Mouse (Mus musculus) mesoderm, embryonic 11.5 days (tissue): Measurements from ENCODE around the gene Pbx1.

Experiments
- DNase-seq: peaks from one replicate; pipeline ENCODE4 v3.0.0-alpha.2; 2012; ENCODE audit warnings: low read depth, low spot score

The Pbx1 gene

DNA sequence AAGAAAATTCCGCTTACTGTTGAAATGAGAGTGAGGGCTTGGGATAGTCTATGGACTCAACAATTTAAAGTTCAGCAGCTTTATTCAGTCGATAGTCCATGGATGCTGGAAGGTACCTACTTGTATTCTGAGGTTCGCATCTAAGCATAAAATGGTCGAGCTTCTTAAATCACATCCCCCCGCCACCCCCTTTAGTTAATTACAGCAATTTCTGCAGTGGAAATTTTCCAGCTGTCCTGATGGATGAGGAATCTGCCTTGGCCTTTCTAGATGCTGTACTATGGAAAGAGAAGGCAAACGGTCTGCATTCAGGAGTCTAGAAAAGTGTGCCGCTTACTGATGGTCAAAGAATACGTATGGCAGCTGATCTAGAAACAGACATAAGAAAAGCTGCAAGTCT is 262.3 kb downstream of the Pbx1 start:
- DNase-seq, result no peak

DNA sequence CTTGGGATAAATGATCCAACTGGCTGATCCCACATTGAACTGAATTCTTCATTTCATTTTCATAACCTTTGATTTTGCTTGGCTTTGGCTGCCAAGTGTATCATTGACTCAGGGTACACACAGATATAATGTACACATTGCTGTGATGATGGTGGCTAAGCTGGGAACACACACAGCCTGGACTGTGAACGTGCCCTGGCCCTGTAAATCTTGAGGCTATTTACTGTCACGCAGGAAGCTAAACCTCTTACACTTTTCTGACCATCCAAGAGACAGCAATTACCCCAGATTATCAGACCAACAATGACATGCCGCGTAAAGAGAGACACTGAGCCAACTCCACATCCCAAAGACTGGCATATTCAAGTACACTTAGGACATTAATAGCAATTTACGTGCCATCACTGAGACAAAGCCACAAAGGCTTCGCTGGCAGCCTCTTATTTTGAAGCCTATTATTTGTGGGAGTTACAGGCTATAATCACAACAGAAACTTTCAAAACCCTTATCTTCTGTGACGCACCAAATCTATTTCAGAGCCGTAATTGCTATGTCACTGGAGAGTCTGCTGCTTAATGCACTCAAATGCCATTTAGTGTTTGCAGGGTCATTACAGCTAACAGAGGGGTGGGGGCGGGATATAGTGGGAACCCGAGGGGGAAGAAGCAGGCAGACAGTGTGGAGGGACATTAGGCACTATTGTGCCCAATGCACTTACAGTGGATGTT is 262.9 kb downstream of the Pbx1 start:
- no peak for DNase-seq

DNA sequence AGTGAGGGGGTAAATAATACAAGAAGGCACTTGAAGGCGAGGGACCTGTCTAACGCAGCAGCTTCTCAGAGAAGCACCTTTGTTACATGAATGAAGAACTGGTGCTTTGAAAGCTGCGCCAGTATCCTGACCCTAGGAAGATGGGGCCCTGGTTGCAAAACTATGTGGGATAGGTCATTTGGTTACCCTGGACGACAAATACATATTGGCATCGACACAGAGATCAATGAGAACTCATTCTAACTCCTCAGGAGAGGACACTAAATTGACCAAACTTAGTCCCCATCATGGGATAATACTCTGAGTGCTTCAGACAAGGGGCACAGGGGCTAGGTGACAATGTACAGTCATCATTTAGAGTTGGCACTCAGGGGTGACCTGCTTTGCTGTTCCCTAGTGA is 264.3 kb downstream of the Pbx1 start:
- no peak for DNase-seq

DNA sequence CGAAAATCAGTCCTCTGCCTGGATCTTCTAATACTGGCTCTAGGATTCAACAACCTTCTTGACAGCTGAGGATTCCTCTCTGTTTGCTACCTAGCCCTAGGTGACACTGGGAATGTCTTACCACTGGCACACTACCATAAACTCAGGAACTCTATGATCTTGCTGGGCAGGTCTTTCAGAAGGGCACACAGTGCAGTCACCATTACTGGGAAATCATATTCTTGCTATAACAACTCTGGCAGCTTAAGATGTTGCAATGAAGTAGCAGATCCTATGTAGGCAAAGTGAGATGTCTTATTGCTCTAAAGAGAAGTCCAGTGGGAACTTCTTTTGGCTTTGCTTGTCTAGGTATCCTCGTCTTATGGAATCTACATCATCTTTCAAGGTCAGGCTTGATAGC is 265.2 kb downstream of the Pbx1 start:
- DNase-seq, result no peak

DNA sequence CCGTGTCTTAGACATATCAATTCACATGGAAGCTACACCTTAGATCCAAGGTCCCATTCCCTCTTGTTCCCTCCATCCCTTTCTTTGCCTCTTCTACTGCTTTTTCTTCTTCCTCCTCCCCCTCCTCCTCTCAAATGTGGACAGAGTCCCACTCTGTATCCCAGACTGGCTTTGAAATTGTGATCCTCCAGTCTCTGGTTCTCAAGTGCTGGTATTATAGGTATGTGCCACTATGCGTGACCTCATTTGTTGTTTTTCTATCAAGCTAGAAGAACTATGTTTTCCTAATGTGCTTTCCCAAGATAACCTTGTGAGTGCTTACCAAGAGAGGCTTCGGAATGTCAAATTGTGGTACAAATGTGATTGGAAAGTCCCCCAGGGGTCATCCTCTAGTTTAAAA is 267.1 kb downstream of the Pbx1 start:
- DNase-seq, result no peak

DNA sequence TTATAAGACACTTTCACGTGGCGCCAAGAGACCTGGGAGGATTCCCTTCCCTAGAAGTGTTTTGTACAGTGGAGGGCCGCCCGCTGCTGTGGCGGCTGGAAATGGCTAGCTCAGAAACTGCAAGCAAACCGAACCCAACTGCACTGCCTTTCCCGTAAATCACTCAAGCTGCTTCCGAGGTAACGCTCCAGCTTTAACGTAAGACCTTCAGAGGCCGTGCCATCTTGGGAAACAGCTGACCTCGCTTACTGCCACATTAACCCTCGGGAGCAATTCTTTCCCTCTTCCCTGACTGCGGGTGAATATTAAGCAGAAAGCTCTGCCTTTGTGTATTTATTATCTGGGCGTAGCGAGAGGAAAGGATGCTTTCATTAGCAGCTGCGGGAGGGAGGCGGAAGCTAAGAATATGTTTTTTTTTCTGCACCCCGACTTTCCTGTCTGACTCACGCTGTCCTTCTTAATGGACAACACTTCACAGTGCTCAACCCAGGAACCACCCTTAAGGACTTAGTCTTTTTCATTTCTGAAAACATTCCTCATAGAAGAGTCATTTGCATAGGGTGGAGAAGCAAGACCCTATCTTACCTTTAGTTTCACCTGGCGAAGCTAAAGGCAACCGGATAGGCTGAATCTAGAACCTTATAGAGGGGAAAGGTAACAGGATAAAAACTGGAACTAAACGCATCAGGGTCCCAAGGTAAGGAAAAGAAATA is 268.4 kb downstream of the Pbx1 start:
- DNase-seq, result peak; percentile 82

DNA sequence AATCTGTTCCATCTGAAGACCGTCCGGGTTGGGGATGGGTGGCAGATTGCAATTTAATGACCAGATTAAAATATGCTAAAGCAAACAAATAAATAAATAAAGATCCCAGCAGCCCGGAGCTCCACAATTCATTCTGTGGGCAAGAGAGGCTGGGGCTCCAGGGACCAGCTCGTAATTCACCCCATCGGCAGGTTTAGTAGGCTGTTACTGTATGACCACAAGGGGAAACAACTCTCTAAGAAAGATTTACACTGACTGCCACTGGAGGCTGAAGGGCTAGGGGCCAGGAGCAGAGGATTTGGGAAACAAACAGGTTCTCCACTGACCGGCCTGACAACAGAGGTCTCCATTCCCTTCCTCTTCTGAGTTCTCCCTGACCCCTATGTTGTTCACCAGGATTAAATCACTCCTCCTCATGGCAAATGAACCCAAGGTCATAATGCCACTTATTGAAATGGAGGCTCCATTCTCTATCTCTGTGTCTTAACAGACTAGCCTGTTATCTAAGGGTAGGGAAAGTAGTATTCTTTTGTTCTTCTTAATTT is 292.9 kb downstream of the Pbx1 start:
- peak; percentile 43 for DNase-seq

DNA sequence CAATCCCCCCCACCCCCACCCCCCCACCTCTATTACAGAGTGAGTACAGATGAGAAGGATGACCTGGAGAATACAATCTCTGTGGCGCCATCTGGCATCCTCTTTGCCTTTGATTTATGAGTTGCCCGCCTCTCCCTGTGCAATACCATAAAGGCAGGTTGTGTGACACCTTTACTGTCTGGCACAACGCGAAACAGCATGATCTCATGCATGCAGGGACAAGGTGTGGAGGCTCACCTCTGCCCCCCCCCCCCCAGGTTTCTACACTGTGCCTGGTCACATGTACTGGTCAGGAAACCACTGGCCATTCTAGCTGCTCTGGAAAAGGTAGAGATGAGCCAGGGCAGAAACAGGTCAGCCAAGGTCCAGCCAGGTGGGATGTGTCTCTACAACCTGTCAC is 293.4 kb downstream of the Pbx1 start:
- no peak for DNase-seq

DNA sequence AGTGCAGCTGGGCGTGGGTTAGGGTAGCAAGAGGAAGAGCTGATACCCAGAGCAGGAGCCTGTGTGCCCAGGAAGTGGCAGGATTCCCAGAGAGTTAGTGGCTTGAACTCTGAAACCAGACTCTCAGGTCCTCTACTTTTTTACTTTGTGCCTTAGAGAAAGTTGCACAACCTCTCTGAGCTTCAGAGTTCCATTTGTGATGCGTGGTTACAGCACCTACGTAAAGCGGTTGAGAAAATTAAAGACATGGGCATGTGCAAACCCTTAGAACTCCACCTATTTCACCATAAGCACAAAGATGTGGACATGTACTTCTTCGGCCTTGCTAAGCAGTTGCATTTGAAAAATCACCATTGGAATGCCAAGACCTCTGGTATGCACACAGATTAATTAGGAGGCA is 294.2 kb downstream of the Pbx1 start:
- DNase-seq, result no peak

DNA sequence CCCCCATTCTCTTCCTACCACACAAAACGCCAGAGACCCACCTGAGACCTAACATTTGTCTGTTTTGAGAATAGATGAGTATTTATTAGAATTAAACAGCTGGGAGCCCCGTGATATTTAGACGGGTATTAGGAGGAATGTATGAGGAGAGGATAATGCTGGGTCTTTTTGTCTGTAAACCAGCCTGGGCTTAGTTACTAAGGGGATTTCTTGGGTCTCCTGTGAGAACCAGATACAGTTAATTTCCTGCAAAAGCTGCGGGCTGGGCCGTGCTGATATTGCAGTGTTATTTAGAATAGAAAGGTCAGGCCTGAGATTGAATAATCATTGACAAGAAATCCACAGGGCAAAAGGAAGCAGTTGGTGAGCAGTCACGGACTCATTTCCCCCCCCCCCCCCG is 296.5 kb downstream of the Pbx1 start:
- no peak for DNase-seq

DNA sequence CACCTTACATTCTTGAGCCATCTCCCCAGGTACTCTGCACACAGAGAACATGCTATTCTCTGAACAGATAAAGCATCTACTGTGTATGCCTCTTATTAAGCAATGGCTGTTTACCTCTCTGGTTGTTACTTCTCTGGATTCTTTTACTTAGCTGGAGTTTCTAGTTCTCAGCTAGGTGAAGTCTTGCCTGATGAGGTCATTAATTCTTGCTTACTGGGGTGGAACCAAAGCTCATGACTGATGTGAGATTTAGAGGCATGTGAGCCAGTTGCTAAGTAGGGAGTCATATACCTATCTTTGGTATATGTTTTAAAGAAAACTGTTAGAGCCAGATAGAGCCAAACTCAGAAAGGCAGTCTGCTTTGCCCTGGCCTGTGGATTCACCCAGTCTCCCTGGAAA is 298.4 kb downstream of the Pbx1 start:
- DNase-seq, result no peak

DNA sequence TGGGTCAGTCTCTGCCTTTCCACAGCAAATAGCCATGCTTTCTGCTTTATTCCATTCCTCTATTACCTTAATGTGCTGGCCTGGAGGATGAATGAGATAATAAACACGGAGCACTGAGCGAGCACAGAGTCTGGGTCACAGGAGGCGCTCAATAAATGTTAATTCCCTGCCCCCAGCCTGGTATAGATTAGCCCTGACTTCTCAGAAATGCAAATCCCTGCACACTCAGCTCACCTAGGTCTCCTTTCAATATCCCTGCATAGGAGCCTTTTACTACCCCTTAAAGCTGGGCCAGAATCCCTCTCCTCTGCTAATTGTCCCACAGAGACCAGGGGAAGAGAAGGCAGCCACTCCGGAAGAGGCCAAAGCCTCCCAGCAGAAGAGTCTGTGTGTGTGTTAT is 304.1 kb downstream of the Pbx1 start:
- peak; percentile 10 for DNase-seq

DNA sequence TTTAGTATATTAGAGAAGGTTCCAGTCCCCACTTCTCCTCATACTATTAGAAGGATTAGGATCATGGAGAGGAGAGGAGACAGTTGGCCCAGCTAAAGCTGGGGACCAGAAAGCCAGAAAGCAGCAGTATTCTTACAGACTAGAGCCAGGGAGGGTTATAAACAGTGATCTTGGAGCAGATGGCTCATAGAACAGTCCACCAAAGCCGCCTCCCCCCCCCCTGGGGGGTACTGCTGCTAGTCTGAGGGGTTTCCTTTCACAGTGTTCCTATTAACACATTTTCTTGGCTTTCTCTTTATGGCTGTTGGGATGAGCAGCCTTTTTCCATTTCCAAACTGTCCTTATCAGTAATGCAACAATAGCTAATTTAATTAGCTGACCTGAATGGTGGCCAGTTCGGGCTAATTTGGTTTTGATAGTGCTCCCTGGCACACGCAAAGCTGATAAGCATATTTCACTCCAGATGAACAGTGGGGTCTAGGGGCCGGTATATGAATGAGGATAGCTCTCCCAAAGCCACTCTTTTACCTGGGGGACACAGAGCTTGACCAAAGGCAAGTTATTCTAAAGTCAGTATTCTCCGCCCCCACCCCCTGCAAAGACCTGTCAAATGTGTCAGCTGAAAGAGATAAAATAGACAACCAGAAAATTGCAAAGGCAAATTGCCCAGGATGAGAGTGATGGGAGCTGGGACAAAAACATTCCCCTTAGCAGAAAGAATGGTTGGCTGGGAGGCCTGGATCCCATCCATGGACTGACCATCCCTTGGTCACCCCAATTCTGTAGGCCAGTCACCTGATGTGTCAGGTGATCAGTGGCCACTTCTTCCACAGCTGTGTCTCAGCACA is 307.2 kb downstream of the Pbx1 start:
- DNase-seq, result no peak

DNA sequence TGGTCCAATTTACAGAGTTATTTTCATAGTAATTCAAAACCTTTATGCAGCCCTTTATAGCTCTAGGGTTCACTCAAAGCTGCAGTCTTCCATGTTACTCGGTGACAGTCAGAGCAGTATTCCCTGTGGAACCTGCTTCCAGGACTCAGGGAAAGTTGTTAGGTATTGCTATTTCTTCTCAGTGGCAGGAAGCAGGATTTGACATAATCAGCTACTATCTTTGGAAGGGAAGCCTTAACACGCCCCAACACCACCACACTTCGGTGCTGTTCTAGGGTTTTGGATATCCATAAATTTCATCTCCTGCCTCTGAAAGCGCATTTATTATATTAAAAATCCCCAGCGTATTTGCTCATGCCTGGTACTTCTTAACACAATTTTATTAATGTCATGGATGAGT is 314.0 kb downstream of the Pbx1 start:
- DNase-seq, result no peak

DNA sequence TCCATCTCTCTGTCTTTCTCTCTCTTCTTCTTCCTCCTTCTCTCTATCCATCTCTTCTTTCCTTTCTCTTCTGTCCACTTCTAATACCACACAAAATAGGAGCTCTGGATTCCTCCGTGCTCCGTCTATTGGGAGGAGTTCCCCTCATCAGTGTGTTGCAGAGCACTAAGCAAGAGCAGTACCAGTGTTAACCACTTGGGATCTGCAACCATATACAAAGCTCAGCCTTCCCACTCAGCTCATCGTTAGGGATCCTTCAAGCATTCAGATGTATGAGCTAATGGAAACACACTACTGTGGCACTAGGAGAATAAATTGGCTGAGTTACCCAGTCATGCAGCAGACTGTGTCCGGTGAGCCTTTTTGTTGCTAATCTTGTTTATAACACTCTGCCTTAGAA is 314.7 kb downstream of the Pbx1 start:
- DNase-seq, result no peak

DNA sequence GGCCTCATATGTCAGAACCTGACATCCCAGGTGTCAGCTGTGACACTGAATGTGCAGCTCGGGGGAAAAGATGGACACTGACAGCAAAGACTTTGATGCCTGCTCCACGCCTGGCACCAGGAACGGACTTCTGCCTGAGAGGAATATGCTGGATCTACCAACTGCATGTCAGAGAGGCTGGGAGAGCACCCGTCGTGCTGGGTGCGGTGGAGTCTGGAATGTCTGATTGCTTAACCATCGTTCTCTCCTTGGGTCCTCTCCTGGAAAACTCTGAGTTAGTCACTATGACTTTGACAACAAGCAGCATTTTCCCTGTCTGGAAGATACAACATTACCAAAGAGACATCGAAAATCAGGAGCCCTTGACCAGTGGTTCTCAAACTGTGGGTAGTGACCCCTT is 322.3 kb downstream of the Pbx1 start:
- DNase-seq, result no peak

DNA sequence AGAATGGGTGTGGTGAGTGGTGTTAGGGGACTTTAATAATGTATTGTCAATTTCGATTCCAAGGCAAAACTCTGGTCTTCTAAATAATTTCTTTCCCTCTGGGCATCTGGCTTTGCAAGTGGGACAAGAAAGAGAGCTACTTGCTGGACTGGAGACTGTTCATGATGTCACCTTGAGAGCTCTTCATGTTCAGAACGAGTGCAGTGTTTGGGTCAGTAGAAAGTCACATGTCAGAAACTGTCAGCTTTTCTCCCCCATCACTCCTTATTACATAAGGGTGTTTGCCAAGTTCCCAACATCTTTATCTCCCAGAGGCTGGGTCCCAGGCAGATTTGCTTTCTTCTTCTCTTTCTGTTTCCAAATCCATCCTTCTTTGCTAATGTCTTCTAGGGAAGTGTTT is 328.2 kb downstream of the Pbx1 start:
- no peak for DNase-seq

DNA sequence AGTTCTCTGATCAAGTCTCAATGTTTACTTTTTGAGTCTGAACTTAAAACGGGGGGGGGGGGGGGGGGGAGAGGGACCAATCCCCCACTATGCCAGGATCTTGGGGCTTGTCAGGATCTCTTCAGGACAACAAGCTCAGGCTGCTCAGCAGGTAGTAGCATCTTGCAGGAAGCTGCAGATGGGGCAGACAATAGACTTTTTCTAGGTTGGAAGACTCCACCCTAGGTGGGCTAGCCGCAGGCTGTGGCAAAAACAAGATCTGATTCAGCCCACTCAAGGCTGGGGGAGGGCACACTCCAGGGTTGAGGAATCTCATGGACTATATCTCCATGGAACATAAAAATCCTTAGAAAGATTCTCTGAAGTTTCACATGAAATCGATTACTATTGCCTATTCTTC is 330.6 kb downstream of the Pbx1 start:
- no peak for DNase-seq

DNA sequence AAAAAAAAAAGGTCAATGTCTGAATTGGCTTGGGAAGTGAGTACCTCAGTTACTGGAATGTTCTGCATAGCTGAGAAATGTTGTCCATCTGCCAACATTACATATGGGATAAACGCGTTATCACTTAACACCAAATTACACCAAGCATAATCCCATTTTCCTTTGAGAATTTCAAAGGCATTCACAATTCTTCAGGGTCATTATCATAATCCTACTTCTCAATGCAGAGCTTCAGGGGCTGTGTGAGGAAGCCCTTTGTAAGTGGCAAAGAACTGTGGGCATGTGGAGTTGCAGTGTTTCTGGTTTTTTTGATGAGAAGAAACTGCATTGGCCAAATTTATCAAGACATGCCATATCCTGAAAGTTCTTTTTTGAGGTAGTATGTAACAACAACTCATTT is 333.3 kb downstream of the Pbx1 start:
- DNase-seq, result no peak

DNA sequence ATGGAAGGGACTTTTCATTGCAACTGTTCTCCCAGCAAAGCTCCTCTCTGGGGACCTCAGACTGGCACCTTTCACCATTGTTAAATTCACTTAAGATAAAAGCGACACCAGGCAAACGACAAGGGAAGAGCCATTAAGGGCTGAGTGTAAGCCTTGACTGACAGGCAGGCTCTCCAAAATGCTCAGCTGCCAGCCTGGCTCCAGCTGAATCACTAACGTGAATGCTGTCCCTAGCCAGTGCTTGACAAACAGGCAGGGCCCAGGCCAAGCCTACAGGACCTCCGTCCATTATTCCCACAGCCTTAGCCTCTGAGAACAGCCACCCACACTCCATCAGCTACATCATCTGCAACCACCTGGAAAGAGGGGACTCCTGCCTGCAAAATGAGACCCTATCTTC is 337.4 kb downstream of the Pbx1 start:
- DNase-seq, result no peak

DNA sequence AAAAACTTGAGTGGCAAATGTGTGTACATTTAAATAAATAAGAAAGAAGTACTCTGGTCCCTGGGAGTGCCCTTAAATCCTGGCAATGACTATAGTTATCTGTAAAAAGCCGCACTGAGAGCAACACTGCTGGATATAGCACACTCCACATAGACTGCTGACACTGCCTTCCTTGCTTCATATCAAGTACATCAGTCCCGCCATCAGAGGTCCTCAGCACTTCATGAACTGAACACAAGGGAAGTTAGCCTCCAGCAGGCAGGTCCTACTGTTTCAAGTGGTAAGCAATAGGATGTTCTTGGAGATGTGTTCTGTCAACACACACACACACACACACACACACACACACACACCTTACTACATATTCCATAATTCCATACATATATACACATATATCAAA is 339.0 kb downstream of the Pbx1 start:
- no peak for DNase-seq

DNA sequence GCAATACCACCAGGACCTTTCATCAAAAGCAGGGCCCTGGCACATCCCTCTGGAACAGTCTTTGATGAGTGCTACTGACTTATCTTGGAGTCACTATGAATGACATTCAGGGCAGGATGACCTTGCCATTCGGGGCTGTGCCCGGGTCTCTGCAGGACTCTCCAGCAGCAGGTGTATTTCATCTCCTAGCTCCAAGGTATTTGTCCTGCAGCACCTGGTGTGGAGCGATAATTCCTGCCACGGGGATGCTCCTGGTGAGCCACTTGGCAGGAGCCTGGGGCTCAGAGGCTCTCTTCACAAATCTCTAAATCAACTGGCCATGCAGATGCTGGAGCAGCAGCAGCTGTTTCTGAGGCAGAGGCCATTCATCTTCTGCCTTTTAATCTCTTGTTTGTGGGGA is 340.4 kb downstream of the Pbx1 start:
- no peak for DNase-seq
